Mouse (Mus musculus) spleen, adult 2 months (tissue): ENCODE measurements at regions not wholly inside any gene's neighbourhood (a gene's known extent, or its start where the extent isn't known, plus 50 kb on each side); places are given as distances from the start of the nearest gene placed in this dataset.

Experiments
- CTCF ChIP-seq: fragments of 200-500 bp; IDR thresholded peaks from 2 replicates; pipeline ENCODE4 v1.5.1; 2011; ENCODE audit warnings: mild to moderate bottlenecking, inconsistent platforms; ENCODE audit not compliant: insufficient read depth, insufficient read length, insufficient replicate concordance; ENCODE audit errors: extremely low read depth
- POLR2A ChIP-seq: fragments of 200-500 bp; IDR thresholded peaks from 2 replicates; pipeline ENCODE4 v1.6.1; 2011; ENCODE audit warnings: low read depth, low read length, inconsistent platforms

- TF ChIP-seq POLR2A (no peak), CTCF (no peak)
Measured at GRCm38 (mm10) chr8:126793657-126794056, 152.0 kb downstream of the Tomm20 start.
